Mouse (Mus musculus): ENCODE results near the gene Phf20.

DNA sequence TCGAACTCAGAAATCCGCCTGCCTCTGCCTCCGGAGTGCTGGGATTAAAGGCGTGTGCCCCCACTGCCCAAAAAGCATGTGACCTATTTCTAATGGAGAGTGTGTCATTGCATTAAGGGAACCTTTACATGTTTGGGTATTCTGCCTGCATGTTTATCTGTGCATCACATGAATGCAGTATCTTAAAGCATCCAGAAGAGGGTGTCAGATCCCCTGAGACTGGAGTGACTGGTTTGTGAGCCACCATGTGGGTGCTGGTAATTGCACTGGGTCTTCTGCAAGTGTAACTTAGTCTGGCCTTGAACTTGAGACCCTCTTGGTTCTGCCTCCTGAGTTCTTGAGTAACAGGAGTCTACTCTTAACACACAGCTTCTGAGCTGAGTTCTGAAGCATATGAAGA, 90.5 kb downstream of the Phf20 start:
- TF ChIP-seq CTCF (IDR thresholded peaks at IDR 0.05; ENCODE audit: low read depth) (no peak), EP300 (IDR thresholded peaks at IDR 0.05; ENCODE audit: low read depth) (no peak)
